17 mouse cellular contexts compared by ENCODE assay signal in the genomic region with DNA sequence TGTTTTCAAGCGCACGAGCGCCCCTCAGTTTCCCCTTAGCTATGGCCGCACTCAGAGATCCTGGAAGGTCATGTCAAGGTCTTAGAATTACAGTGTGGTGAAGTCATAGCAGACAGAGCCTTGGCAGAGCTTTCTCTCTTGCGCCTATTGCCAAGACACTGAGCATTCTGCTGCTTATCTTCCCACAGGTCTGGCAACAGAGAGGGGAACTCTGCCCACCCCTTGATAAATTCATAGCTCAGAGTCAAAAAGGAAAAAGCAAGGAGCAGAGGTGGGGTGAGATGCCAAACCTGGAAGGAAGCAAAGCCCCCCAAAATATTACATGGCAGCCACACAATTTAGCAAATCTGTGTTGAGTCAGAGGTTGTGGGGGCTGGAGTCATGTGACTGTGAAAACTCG.
DNase-seq lines count a peak whose midpoint lies in the region; ATAC-seq lines count a peak whose summit lies in the region.
"Had no signal": no experiment of that assay in that cellular context is flagged by ENCODE, and none has a peak within 500 bp of the region (broad histone marks: within the 10 kb centered on the region; RNA-seq: fewer than 3 reads in every experiment).

No protein-coding gene starts in this region.

- H3K27ac ChIP-seq in heart, embryonic 10.5 days = no peak overlapping the region
- H3K27ac ChIP-seq: embryonic facial prominence, embryonic 10.5 days; embryonic facial prominence, embryonic 12.5 days; forebrain, embryonic 13.5 days; forebrain, embryonic 15.5 days had no signal

- H3K4me3 ChIP-seq in heart, embryonic 10.5 days = no peak overlapping the region
- H3K4me3 ChIP-seq: embryonic facial prominence, embryonic 10.5 days; embryonic facial prominence, embryonic 12.5 days; forebrain, embryonic 13.5 days; forebrain, embryonic 15.5 days had no signal

- no peaks in the 10 kb centered on the region for H3K4me1 ChIP-seq in heart, embryonic 10.5 days
- H3K4me1 ChIP-seq: embryonic facial prominence, embryonic 10.5 days; embryonic facial prominence, embryonic 12.5 days; forebrain, embryonic 13.5 days; forebrain, embryonic 15.5 days had no signal

- no peaks in the 10 kb centered on the region for H3K27me3 ChIP-seq in heart, embryonic 10.5 days (ENCODE audit: insufficient read depth, poor library complexity, severe bottlenecking)
- H3K27me3 ChIP-seq: embryonic facial prominence, embryonic 12.5 days; forebrain, embryonic 13.5 days; forebrain, embryonic 15.5 days had no signal

- H3K9me3 ChIP-seq in heart, embryonic 10.5 days = no peaks in the 10 kb centered on the region
- H3K9me3 ChIP-seq: embryonic facial prominence, embryonic 10.5 days; embryonic facial prominence, embryonic 12.5 days; forebrain, embryonic 13.5 days had no signal

- ATAC-seq in frontal cortex, adult (ENCODE audit: low TSS enrichment) = peak; percentile 72; the same call in 1 of the 2 replicates
- ATAC-seq: forebrain, embryonic 13.5 days; forebrain, embryonic 15.5 days; forebrain, postnatal 0 days had no signal

- WGBS in heart, embryonic 10.5 days = 77% methylated on average over 6 of the region's 6 CpGs

- no peaks in the 10 kb centered on the region for H3K36me3 ChIP-seq in heart, embryonic 10.5 days
- H3K36me3 ChIP-seq: embryonic facial prominence, embryonic 10.5 days; embryonic facial prominence, embryonic 12.5 days; forebrain, embryonic 15.5 days had no signal

- DNase-seq in frontal cortex, postnatal 10 days (ENCODE audit: low spot score in 2 of 2) = no peak
- peak; percentile 78 for DNase-seq in heart, adult 11 months
- no peak for DNase-seq in heart, embryonic 10.5 days (ENCODE audit: low spot score)
- no peak for DNase-seq in spleen, postnatal 36 days (ENCODE audit: low spot score in 2 of 2)
- DNase-seq: adrenal gland, adult 2 months; adrenal gland, postnatal 10 days; adrenal gland, postnatal 25 days; cerebellum, adult 11-12 months; cerebellum, adult 2 months; cerebellum, adult 9-11 months; cerebellum, postnatal 25 days; forebrain, postnatal 0 days had no signal
